Comparison of ENCODE assay signal across 32 mouse cellular contexts in the genomic region with DNA sequence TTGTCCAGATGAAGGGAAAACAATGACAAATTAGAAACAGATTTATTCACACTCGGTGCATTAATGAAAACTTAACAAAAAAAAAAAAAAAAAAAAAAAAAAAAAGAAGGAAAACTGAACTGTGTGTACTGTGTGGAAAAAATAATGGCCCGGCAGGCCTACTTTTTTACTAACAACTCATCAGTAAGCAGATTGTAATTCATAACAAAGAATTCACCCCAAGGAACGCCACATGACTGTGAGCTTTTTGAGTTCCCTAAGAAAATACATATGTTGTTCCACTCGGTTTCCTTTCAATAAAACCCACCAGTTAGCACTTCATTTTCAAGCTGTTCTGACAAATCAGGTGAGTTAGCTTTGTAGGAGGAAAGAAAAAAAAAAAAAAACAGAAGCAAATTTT.
DNase-seq lines count a peak whose midpoint lies in the region; ATAC-seq and TF ChIP-seq lines count a peak whose summit lies in the region.
"Had no signal": no experiment of that assay in that cellular context is flagged by ENCODE, and none has a peak within 500 bp of the region (broad histone marks: within the 10 kb centered on the region; RNA-seq: fewer than 3 reads in every experiment).

No protein-coding gene starts in this region.

- TF ChIP-seq CTCF in forebrain, postnatal 0 days (IDR thresholded peaks at IDR 0.05; ENCODE audit: low read depth): no peak
- no peak for TF ChIP-seq CTCF in brain, embryonic 14.5 days (IDR thresholded peaks at IDR 0.05; ENCODE audit: borderline replicate concordance, extremely low read depth, insufficient read depth, insufficient read length)

- no peaks in the 10 kb centered on the region for H3K27me3 ChIP-seq in forebrain, postnatal 0 days (ENCODE audit: insufficient read depth, low read length)
- no peaks in the 10 kb centered on the region for H3K27me3 ChIP-seq in forebrain, embryonic 11.5 days (ENCODE audit: control insufficient read depth, insufficient read depth, low read length)
- H3K27me3 ChIP-seq: embryonic facial prominence, embryonic 12.5 days; hindbrain, embryonic 12.5 days; limb, embryonic 15.5 days; liver, embryonic 13.5 days; stomach, embryonic 15.5 days had no signal

- no peak for TF ChIP-seq POLR2A in brain, embryonic 14.5 days (IDR thresholded peaks at IDR 0.05; ENCODE audit: borderline replicate concordance, extremely low read depth, insufficient read depth, insufficient read length, poor library complexity, severe bottlenecking)

- 0 out of 2 replicates have a peak, but pooled peaks have one; percentile 25 for ATAC-seq in forebrain, postnatal 0 days
- no peak; the same call in 1 of the 2 replicates for ATAC-seq in forebrain, embryonic 11.5 days (replicated peaks; ENCODE audit: low FRiP score)
- ATAC-seq: hindbrain, postnatal 0 days; intestine, embryonic 16.5 days had no signal

- H3K4me1 ChIP-seq in forebrain, postnatal 0 days (ENCODE audit: insufficient read depth): no peaks in the 10 kb centered on the region
- no peaks in the 10 kb centered on the region for H3K4me1 ChIP-seq in forebrain, embryonic 11.5 days (replicated peaks; ENCODE audit: control insufficient read depth, insufficient read depth, low read length)
- H3K4me1 ChIP-seq: embryonic facial prominence, embryonic 12.5 days; hindbrain, embryonic 12.5 days; limb, embryonic 15.5 days; liver, embryonic 13.5 days; stomach, embryonic 15.5 days had no signal

- H3K9ac ChIP-seq in forebrain, postnatal 0 days: no peak overlapping the region
- H3K9ac ChIP-seq in forebrain, embryonic 11.5 days (ENCODE audit: low read length): no peak overlapping the region
- H3K9ac ChIP-seq: embryonic facial prominence, embryonic 12.5 days; hindbrain, embryonic 12.5 days; limb, embryonic 15.5 days; liver, embryonic 13.5 days; stomach, embryonic 15.5 days had no signal

- peak; percentile 7 for DNase-seq in embryo, embryonic 11.5 days (ENCODE audit: low read depth, low spot score)
- DNase-seq in embryo, embryonic 9.5 days (ENCODE audit: extremely low spot score): no peak
- DNase-seq in forebrain, postnatal 0 days: no peak
- DNase-seq in forebrain, embryonic 11.5 days (ENCODE audit: low spot score): no peak
- DNase-seq in brain, embryonic 14.5 days (ENCODE audit: low read depth): peak; percentile 49
- peak; percentile 61 for DNase-seq in hindlimb bud, embryonic 11.5 days (ENCODE audit: extremely low spot score, low read depth, low spot score)
- no peak for DNase-seq in frontal cortex, postnatal 14 days (ENCODE audit: low spot score in 2 of 2)
- no peak for DNase-seq in yolk sac, embryonic 10.5 days (ENCODE audit: low spot score)
- DNase-seq: adrenal gland, adult 8-10 months; cerebellum, adult 11 months; cerebellum, adult 9-10 months; cerebellum, postnatal 36 days; gastrocnemius, postnatal 25 days; heart, adult 11 months; heart, postnatal 36 days; kidney, adult 8-10 months; kidney, postnatal 4 days; liver, embryonic 13.5 days; lung, adult 18-20 months; midbrain, embryonic 14.5 days; retina, postnatal 1 day; right cerebral cortex, postnatal 25 days had no signal

- no peak overlapping the region for H3K4me3 ChIP-seq in forebrain, postnatal 0 days (ENCODE audit: low read depth, low read length)
- no peak overlapping the region for H3K4me3 ChIP-seq in forebrain, embryonic 11.5 days (ENCODE audit: low read depth, low read length)
- H3K4me3 ChIP-seq: embryonic facial prominence, embryonic 12.5 days; hindbrain, embryonic 12.5 days; limb, embryonic 15.5 days; liver, embryonic 13.5 days; stomach, embryonic 15.5 days had no signal

- H3K36me3 ChIP-seq in forebrain, postnatal 0 days (ENCODE audit: insufficient read depth): no peaks in the 10 kb centered on the region
- no peaks in the 10 kb centered on the region for H3K36me3 ChIP-seq in forebrain, embryonic 11.5 days (ENCODE audit: control insufficient read depth, insufficient read depth, low read length)
- H3K36me3 ChIP-seq: embryonic facial prominence, embryonic 12.5 days; G1E; hindbrain, embryonic 12.5 days; limb, embryonic 15.5 days; liver, embryonic 13.5 days; stomach, embryonic 15.5 days had no signal

- 23% methylated on average over 4 of the region's 4 CpGs for WGBS in forebrain, postnatal 0 days
- 45% methylated on average over 4 of the region's 4 CpGs for WGBS in forebrain, embryonic 11.5 days

- no peaks in the 10 kb centered on the region for H3K9me3 ChIP-seq in forebrain, postnatal 0 days (ENCODE audit: low read length)
- no peaks in the 10 kb centered on the region for H3K9me3 ChIP-seq in forebrain, embryonic 11.5 days (ENCODE audit: control insufficient read depth, low read length)
- H3K9me3 ChIP-seq: embryonic facial prominence, embryonic 12.5 days; hindbrain, embryonic 12.5 days; limb, embryonic 15.5 days; liver, embryonic 13.5 days; stomach, embryonic 15.5 days had no signal

- H3K4me2 ChIP-seq in forebrain, postnatal 0 days (ENCODE audit: low read depth): no peak overlapping the region
- H3K4me2 ChIP-seq in forebrain, embryonic 11.5 days (ENCODE audit: low read depth, low read length, severe bottlenecking): no peak overlapping the region
- H3K4me2 ChIP-seq: embryonic facial prominence, embryonic 12.5 days; heart, embryonic 11.5 days; hindbrain, embryonic 12.5 days; limb, embryonic 15.5 days; liver, embryonic 13.5 days; stomach, embryonic 15.5 days had no signal

- no peak overlapping the region for H3K27ac ChIP-seq in forebrain, postnatal 0 days (ENCODE audit: low read depth, low read length)
- H3K27ac ChIP-seq in forebrain, embryonic 11.5 days (ENCODE audit: low read depth, low read length): no peak overlapping the region
- H3K27ac ChIP-seq: embryonic facial prominence, embryonic 12.5 days; hindbrain, embryonic 12.5 days; hindbrain, postnatal 0 days; kidney, postnatal 0 days; limb, embryonic 15.5 days; liver, embryonic 13.5 days; macrophage; stomach, embryonic 15.5 days had no signal

Comparison
In these comparisons a context has a peak if more than half of its experiments do, and no peak if none do; other contexts are left out.
1. DNase-seq: peak in embryo, embryonic 11.5 days (single experiment), brain, embryonic 14.5 days (single experiment) and hindlimb bud, embryonic 11.5 days (single experiment); none in embryo, embryonic 9.5 days (single experiment), forebrain, postnatal 0 days (single experiment), forebrain, embryonic 11.5 days (single experiment), frontal cortex, postnatal 14 days (0 of 2) and yolk sac, embryonic 10.5 days (single experiment).